Mouse (Mus musculus): ENCODE measurements at regions not wholly inside any gene's neighbourhood (a gene's known extent, or its start where the extent isn't known, plus 50 kb on each side); places are given as distances from the start of the nearest gene placed in this dataset.

- Histone ChIP-seq H3K36me3 (replicated peaks; ENCODE audit: control insufficient read depth, insufficient read depth, low read depth) (no peaks in the 10 kb centered on the region), H3K4me3 (ENCODE audit: insufficient read depth in 1 of 2, low read depth in 2 of 2, low read length in 2 of 2) (no peak overlapping the region), H3K4me2 (ENCODE audit: low read depth) (no peak overlapping the region), H3K9me3 (ENCODE audit: control insufficient read depth, low read length) (no peaks in the 10 kb centered on the region), H3K27ac (no peak overlapping the region), H3K27me3 (ENCODE audit: control insufficient read depth, insufficient read depth, low read length) (no peaks in the 10 kb centered on the region), H3K4me1 (replicated peaks; ENCODE audit: control insufficient read depth in 2 of 2, insufficient read depth in 2 of 2, low read length in 1 of 2) (no peaks in the 10 kb centered on the region), H3K9ac (replicated peaks) (no peak overlapping the region)
- TF ChIP-seq EP300 (IDR thresholded peaks at IDR 0.05; ENCODE audit: low read depth): no peak
- no peak for TF ChIP-seq CTCF (IDR thresholded peaks at IDR 0.05; ENCODE audit: low read depth)
- ATAC-seq (ENCODE audit: insufficient read depth) (no peak), DNase-seq (ENCODE audit: low read depth in 3 of 3, low spot score in 3 of 3) (no peak)
Measured at GRCm38 (mm10) chr9:89858005-89858404, 51.7 kb upstream of the Rasgrf1 start.

- no peak for TF ChIP-seq CTCF (IDR thresholded peaks at IDR 0.05; ENCODE audit: low read depth)
- no peak for TF ChIP-seq EP300 (IDR thresholded peaks at IDR 0.05; ENCODE audit: low read depth)
- no peak for ATAC-seq (ENCODE audit: insufficient read depth)
- Histone ChIP-seq H3K9me3 (ENCODE audit: control insufficient read depth, low read length) (no peaks in the 10 kb centered on the region), H3K36me3 (replicated peaks; ENCODE audit: control insufficient read depth, insufficient read depth, low read depth) (no peaks in the 10 kb centered on the region), H3K4me2 (ENCODE audit: low read depth) (no peak overlapping the region), H3K4me1 (replicated peaks; ENCODE audit: control insufficient read depth in 2 of 2, insufficient read depth in 2 of 2, low read length in 1 of 2) (no peaks in the 10 kb centered on the region), H3K27me3 (ENCODE audit: control insufficient read depth, insufficient read depth, low read length) (no peaks in the 10 kb centered on the region), H3K4me3 (ENCODE audit: insufficient read depth in 1 of 2, low read depth in 2 of 2, low read length in 2 of 2) (no peak overlapping the region), H3K27ac (no peak overlapping the region), H3K9ac (replicated peaks) (no peak overlapping the region)
- DNase-seq (ENCODE audit: low read depth in 3 of 3, low spot score in 3 of 3): no peak
- WGBS (ENCODE audit: insufficient replicate concordance): 58% methylated on average over 10 of the region's 10 CpGs
Measured at GRCm38 (mm10) chr9:89850491-89851282, 59.0 kb upstream of the Rasgrf1 start.

- no peak overlapping the region for H3K4me3 ChIP-seq (ENCODE audit: insufficient read depth in 1 of 2, low read depth in 2 of 2, low read length in 2 of 2)
- no peak overlapping the region for H3K27ac ChIP-seq
- no peaks in the 10 kb centered on the region for H3K9me3 ChIP-seq (ENCODE audit: control insufficient read depth, low read length)
- H3K4me1 ChIP-seq (replicated peaks; ENCODE audit: control insufficient read depth in 2 of 2, insufficient read depth in 2 of 2, low read length in 1 of 2): no peaks in the 10 kb centered on the region
- no peaks in the 10 kb centered on the region for H3K36me3 ChIP-seq (replicated peaks; ENCODE audit: control insufficient read depth, insufficient read depth, low read depth)
- no peaks in the 10 kb centered on the region for H3K27me3 ChIP-seq (ENCODE audit: control insufficient read depth, insufficient read depth, low read length)
- H3K4me2 ChIP-seq (ENCODE audit: low read depth): no peak overlapping the region
- H3K9ac ChIP-seq (replicated peaks): no peak overlapping the region
- DNase-seq (ENCODE audit: low read depth in 3 of 3, low spot score in 3 of 3) (no peak), ATAC-seq (ENCODE audit: insufficient read depth) (no peak)
- WGBS (ENCODE audit: insufficient replicate concordance): 65% methylated on average over 3 of the region's 3 CpGs
- TF ChIP-seq CTCF (IDR thresholded peaks at IDR 0.05; ENCODE audit: low read depth): no peak
- TF ChIP-seq EP300 (IDR thresholded peaks at IDR 0.05; ENCODE audit: low read depth): no peak
Measured at GRCm38 (mm10) chr9:89849947-89850346, 59.8 kb upstream of the Rasgrf1 start.

- DNase-seq (ENCODE audit: low read depth in 3 of 3, low spot score in 3 of 3): no peak
- Histone ChIP-seq H3K9ac (replicated peaks) (no peak overlapping the region), H3K4me1 (replicated peaks; ENCODE audit: control insufficient read depth in 2 of 2, insufficient read depth in 2 of 2, low read length in 1 of 2) (no peaks in the 10 kb centered on the region), H3K4me3 (ENCODE audit: insufficient read depth in 1 of 2, low read depth in 2 of 2, low read length in 2 of 2) (no peak overlapping the region), H3K27ac (no peak overlapping the region), H3K4me2 (ENCODE audit: low read depth) (no peak overlapping the region), H3K9me3 (ENCODE audit: control insufficient read depth, low read length) (no peaks in the 10 kb centered on the region), H3K36me3 (replicated peaks; ENCODE audit: control insufficient read depth, insufficient read depth, low read depth) (no peaks in the 10 kb centered on the region), H3K27me3 (ENCODE audit: control insufficient read depth, insufficient read depth, low read length) (no peaks in the 10 kb centered on the region)
- ATAC-seq (ENCODE audit: insufficient read depth): no peak
- 42% methylated on average over 3 of the region's 3 CpGs for WGBS (ENCODE audit: insufficient replicate concordance)
- TF ChIP-seq EP300 (IDR thresholded peaks at IDR 0.05; ENCODE audit: low read depth): no peak
Measured at GRCm38 (mm10) chr9:89848571-89848970, 61.1 kb upstream of the Rasgrf1 start.

GRCm38 (mm10) chr9:89846973-89847372 is 62.7 kb upstream of the Rasgrf1 start:
- no peak for ATAC-seq (ENCODE audit: insufficient read depth)
- no peaks in the 10 kb centered on the region for H3K9me3 ChIP-seq (ENCODE audit: control insufficient read depth, low read length)
- no peak overlapping the region for H3K4me3 ChIP-seq (ENCODE audit: insufficient read depth in 1 of 2, low read depth in 2 of 2, low read length in 2 of 2)
- H3K4me1 ChIP-seq (replicated peaks; ENCODE audit: control insufficient read depth in 2 of 2, insufficient read depth in 2 of 2, low read length in 1 of 2): no peaks in the 10 kb centered on the region
- no peak overlapping the region for H3K9ac ChIP-seq (replicated peaks)
- no peak overlapping the region for H3K4me2 ChIP-seq (ENCODE audit: low read depth)
- no peaks in the 10 kb centered on the region for H3K36me3 ChIP-seq (replicated peaks; ENCODE audit: control insufficient read depth, insufficient read depth, low read depth)
- no peak for DNase-seq (ENCODE audit: low read depth in 3 of 3, low spot score in 3 of 3)
- no peaks in the 10 kb centered on the region for H3K27me3 ChIP-seq (ENCODE audit: control insufficient read depth, insufficient read depth, low read length)
- H3K27ac ChIP-seq: no peak overlapping the region
- TF ChIP-seq CTCF (IDR thresholded peaks at IDR 0.05; ENCODE audit: low read depth) (no peak), EP300 (IDR thresholded peaks at IDR 0.05; ENCODE audit: low read depth) (no peak)

All from liver, embryonic 14.5 days (tissue).